Mouse (Mus musculus) brain, embryonic 14.5 days (tissue): ENCODE results near the gene Crat.

ENCODE experiments used
- CTCF ChIP-seq: fragments of 200-500 bp; IDR thresholded peaks from 2 replicates; pipeline ENCODE4 v1.5.1; 2012; ENCODE audit warnings: inconsistent platforms, mild to moderate bottlenecking, moderate library complexity, borderline replicate concordance; ENCODE audit not compliant: insufficient read depth, insufficient read length; ENCODE audit errors: extremely low read depth
- POLR2A ChIP-seq: fragments of 200-500 bp; IDR thresholded peaks from 2 replicates; pipeline ENCODE4 v1.6.1; 2012; ENCODE audit warnings: mild to moderate bottlenecking, inconsistent platforms, borderline replicate concordance; ENCODE audit not compliant: poor library complexity, insufficient read depth, insufficient read length, severe bottlenecking; ENCODE audit errors: extremely low read depth

- TF ChIP-seq CTCF (no peak), POLR2A (no peak)
These were observed 16.1 kb downstream of the Crat start for GRCm38 (mm10) chr2:30399191-30400171.
